Mouse (Mus musculus): ENCODE results near the gene Rbl2. TPM values are rescaled to one million over a fixed set of nuclear protein-coding genes. Genes with fewer than 3 reads are reported as not detected.

Rbl2 gene
- total and polyA plus RNA-seq, 3 experiments, result 2.9 to 8.4 TPM; not detected in 1

DNA sequence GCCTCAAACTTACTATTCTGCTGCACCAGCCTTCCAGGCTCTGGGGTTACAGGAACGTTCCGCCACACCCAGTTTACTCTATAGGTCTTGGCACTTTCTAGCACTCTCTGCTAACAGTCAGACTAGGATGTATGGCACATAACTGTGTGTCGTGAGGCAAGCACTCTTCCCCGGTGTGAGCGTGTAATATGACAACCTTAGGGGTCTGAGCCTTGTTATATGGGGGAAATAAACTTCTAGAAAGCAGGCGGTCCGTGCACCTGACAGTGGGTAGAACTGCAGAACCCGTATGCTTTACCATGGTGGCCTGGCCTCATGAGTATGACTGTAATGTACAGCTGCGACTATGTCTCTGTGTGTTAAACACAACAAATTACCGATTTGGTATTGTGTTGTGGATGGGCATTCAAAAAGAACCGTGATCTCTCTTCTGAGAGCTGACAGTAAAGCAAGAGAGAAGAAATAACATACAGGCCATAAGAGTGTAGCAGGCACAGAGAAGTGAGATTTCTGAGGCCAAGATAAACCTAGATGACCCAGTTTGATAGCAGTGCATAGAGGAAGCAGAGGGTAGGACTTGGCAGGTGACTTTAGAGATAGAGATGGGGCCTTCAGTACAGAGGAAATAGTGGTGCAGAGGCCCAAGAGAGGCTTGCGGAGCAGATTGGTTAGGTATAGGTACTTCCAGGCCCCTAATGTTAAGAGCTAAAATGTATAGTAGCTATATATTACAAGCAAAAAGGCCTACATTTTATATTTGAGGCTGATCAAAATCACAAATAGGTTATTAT, 7.4 kb downstream of the Rbl2 start:
- no peaks in the 10 kb centered on the region for H3K9me3 ChIP-seq (replicated peaks; ENCODE audit: insufficient read depth, low read length)
- peak; percentile 67 for DNase-seq (ENCODE audit: low read depth, low spot score)
- H3K27me3 ChIP-seq (ENCODE audit: control insufficient read depth in 1 of 2, insufficient read depth in 2 of 2, low read length in 2 of 2), result no peaks in the 10 kb centered on the region
- peaks cover 0 to 10% of the 10 kb centered on the region in 2 experiments; a peak in 2 of 4 replicates for H3K36me3 ChIP-seq (ENCODE audit: control insufficient read depth in 1 of 2, insufficient read depth in 2 of 2, low read length in 2 of 2)
- no peak overlapping the region for H3K9ac ChIP-seq (ENCODE audit: control insufficient read depth, low read depth, low read length, poor library complexity, severe bottlenecking)
- no peak overlapping the region for H3K27ac ChIP-seq (ENCODE audit: control insufficient read depth, low read depth, low read length)
- TF ChIP-seq HCFC1 (IDR thresholded peaks at IDR 0.05; ENCODE audit: low read depth, low read length) (0 out of 2 replicates have a peak, but pooled peaks have one; percentile 28), USF2 (IDR thresholded peaks at IDR 0.05; ENCODE audit: borderline replicate concordance in 1 of 2, insufficient read depth in 1 of 2, low read depth in 1 of 2, low read length in 2 of 2) (no peak), MAX (IDR thresholded peaks at IDR 0.05; ENCODE audit: low read length) (no peak), MAFK (IDR thresholded peaks at IDR 0.05; ENCODE audit: borderline replicate concordance, low read depth, low read length) (peak; percentile 51; the same call in 1 of the 2 replicates), TBP (IDR thresholded peaks at IDR 0.05; ENCODE audit: low read depth, low read length) (no peak), CHD1 (IDR thresholded peaks at IDR 0.05; ENCODE audit: low read depth, low read length) (no peak), TCF12 (IDR thresholded peaks at IDR 0.05; ENCODE audit: low read depth, low read length) (peak; percentile 87), ZNF384 (IDR thresholded peaks at IDR 0.05; ENCODE audit: low read depth, low read length) (no peak), GATA1 (IDR thresholded peaks at IDR 0.05; ENCODE audit: low read depth, low read length) (peak; percentile 96), ZC3H11A (IDR thresholded peaks at IDR 0.05; ENCODE audit: low read depth, low read length) (no peak; the same call in 1 of the 2 replicates), SMC3 (IDR thresholded peaks at IDR 0.05; ENCODE audit: low read depth, low read length) (no peak), POLR2AphosphoS5 (IDR thresholded peaks at IDR 0.05; ENCODE audit: borderline replicate concordance, low read depth, low read length) (no peak), NRF1 (IDR thresholded peaks at IDR 0.05; ENCODE audit: insufficient read depth, low read depth, low read length, poor library complexity, severe bottlenecking) (no peak), JUND (IDR thresholded peaks at IDR 0.05; ENCODE audit: low read depth, low read length) (0 out of 2 replicates have a peak, but pooled peaks have one; percentile 30), MYC (IDR thresholded peaks at IDR 0.05; ENCODE audit: low read depth, low read length) (0 out of 2 replicates have a peak, but pooled peaks have one; percentile 13), ETS1 (IDR thresholded peaks at IDR 0.05; ENCODE audit: low read depth, low read length) (peak; percentile 76), SIN3A (IDR thresholded peaks at IDR 0.05; ENCODE audit: low read length) (peak; percentile 48; the same call in 1 of the 2 replicates), RCOR1 (IDR thresholded peaks at IDR 0.05; ENCODE audit: low read depth, low read length) (peak; percentile 96), USF1 (IDR thresholded peaks at IDR 0.05; ENCODE audit: low read depth, low read length) (no peak), ELF1 (IDR thresholded peaks at IDR 0.05; ENCODE audit: low read depth, low read length) (peak; percentile 48; the same call in 1 of the 2 replicates), MYB (IDR thresholded peaks at IDR 0.05; ENCODE audit: low read depth, low read length) (no peak), BHLHE40 (IDR thresholded peaks at IDR 0.05; ENCODE audit: borderline replicate concordance, low read depth, low read length) (peak; percentile 56; the same call in 1 of the 2 replicates), MAZ (IDR thresholded peaks at IDR 0.05; ENCODE audit: low read depth, low read length) (no peak), GABPA (IDR thresholded peaks at IDR 0.05; ENCODE audit: low read depth, low read length) (no peak), ZMIZ1 (IDR thresholded peaks at IDR 0.05; ENCODE audit: low read depth, low read length) (no peak), CTCF (IDR thresholded peaks at IDR 0.05 in 2 of 3, conservative IDR thresholded peaks at IDR 0.05 in 1 of 3; ENCODE audit: control insufficient read depth in 1 of 3, insufficient read depth in 1 of 3, low read depth in 2 of 3, low read length in 3 of 3, poor library complexity in 1 of 3, severe bottlenecking in 1 of 3) (no peak), POLR2A (IDR thresholded peaks at IDR 0.05; ENCODE audit: control insufficient read depth in 1 of 2, insufficient read depth in 1 of 2, low read depth in 1 of 2, low read length in 2 of 2, poor library complexity in 1 of 2) (no peak), MXI1 (IDR thresholded peaks at IDR 0.05; ENCODE audit: low read depth, low read length) (0 out of 2 replicates have a peak, but pooled peaks have one; percentile 27), EP300 (IDR thresholded peaks at IDR 0.05; ENCODE audit: low read depth in 1 of 2, low read length in 2 of 2) (peak; percentile 85 to 93), RAD21 (IDR thresholded peaks at IDR 0.05; ENCODE audit: low read depth, low read length) (no peak), MEF2A (IDR thresholded peaks at IDR 0.05; ENCODE audit: extremely low read depth, insufficient replicate concordance, low read depth, low read length, poor library complexity, severe bottlenecking) (no peak), KAT2A (conservative IDR thresholded peaks at IDR 0.05; ENCODE audit: low read depth, low read length) (peak; percentile 35; the same call in 1 of the 2 replicates), E2F4 (IDR thresholded peaks at IDR 0.05; ENCODE audit: borderline replicate concordance, low read depth, low read length) (no peak), UBTF (IDR thresholded peaks at IDR 0.05; ENCODE audit: borderline replicate concordance, insufficient read depth, low read depth, low read length) (no peak), TAL1 (IDR thresholded peaks at IDR 0.05; ENCODE audit: low read length) (peak; percentile 50; the same call in 1 of the 2 replicates)
- peaks cover 10 to 11% of the 10 kb centered on the region in 2 experiments for H3K4me1 ChIP-seq (ENCODE audit: control insufficient read depth in 1 of 2, insufficient read depth in 2 of 2, low read length in 2 of 2)
- no peak overlapping the region for H3K4me3 ChIP-seq (ENCODE audit: control insufficient read depth in 1 of 2, insufficient read depth in 1 of 2, low read depth in 2 of 2, low read length in 2 of 2)
- no peaks in the 10 kb centered on the region for H3K79me2 ChIP-seq (ENCODE audit: control insufficient read depth, insufficient read depth, low read length, poor library complexity)
